Mouse (Mus musculus) heart, embryonic 15.5 days (tissue): Measurements from ENCODE around the gene Unc13c. TPM values are rescaled to one million over a fixed set of nuclear protein-coding genes. Genes with fewer than 3 reads are reported as not detected.

Experiments used
- ATAC-seq: fragments of 200-750 bp; cut with Nextera tagmentation; replicated peaks from 2 replicates; pipeline ENCODE4 v1.8.0; 2017; ENCODE audit warnings: low read depth, moderate TSS enrichment; ENCODE audit not compliant: insufficient number of reproducible peaks, insufficient read depth, low FRiP score
- H3K27ac ChIP-seq: fragments of 300-500 bp; sonication (generic); 2 replicates; pipeline ENCODE4 v1.5.1; 2015; ENCODE audit warnings: mild to moderate bottlenecking, inconsistent platforms
- H3K27me3 ChIP-seq: fragments of 300-500 bp; sonication (generic); 2 replicates; pipeline ENCODE4 v1.6.1; 2015; ENCODE audit warnings: inconsistent platforms
- H3K36me3 ChIP-seq: fragments of 300-500 bp; sonication (generic); 2 replicates; pipeline ENCODE4 v1.6.1; 2015; ENCODE audit warnings: mild to moderate bottlenecking, inconsistent platforms
- H3K4me1 ChIP-seq: fragments of 300-500 bp; sonication (generic); replicated peaks from 2 replicates; pipeline ENCODE4 v1.6.1; 2015; ENCODE audit warnings: inconsistent platforms
- H3K4me2 ChIP-seq: fragments of 300-500 bp; sonication (generic); 2 replicates; pipeline ENCODE4 v1.6.1; 2015; ENCODE audit warnings: inconsistent platforms, mild to moderate bottlenecking, moderate library complexity
- H3K4me3 ChIP-seq: fragments of 300-500 bp; sonication (generic); 2 replicates; pipeline ENCODE4 v1.5.1; 2015; ENCODE audit warnings: mild to moderate bottlenecking, inconsistent platforms
- H3K9ac ChIP-seq: fragments of 300-500 bp; sonication (generic); 2 replicates; pipeline ENCODE4 v1.6.1; 2015; ENCODE audit warnings: mild to moderate bottlenecking, inconsistent platforms
- H3K9me3 ChIP-seq: fragments of 300-500 bp; sonication (generic); replicated peaks from 2 replicates; pipeline ENCODE4 v1.6.1; 2016; ENCODE audit warnings: inconsistent platforms
- WGBS: fragments of 180-500 bp; shearing (Covaris S2); methylation state at CpG from one replicate; pipeline ENCODE4 v1.1.7; 2015; ENCODE audit warnings: mixed read lengths; 5-methylcytosine and 5-hydroxymethylcytosine counted together
- polyA plus RNA-seq: library from polyadenylated mRNA; unstranded; fragments of >200 nt; fragmentation: Nextera tagmentation; extraction: Ambion mirVana; gene quantifications from 2 replicates; pipeline ENCODE4 v1.2.1, GENCODE M21; 2015

The Unc13c gene
- 1.5 and 2.1 TPM in 2 replicates for polyA plus RNA-seq

DNA sequence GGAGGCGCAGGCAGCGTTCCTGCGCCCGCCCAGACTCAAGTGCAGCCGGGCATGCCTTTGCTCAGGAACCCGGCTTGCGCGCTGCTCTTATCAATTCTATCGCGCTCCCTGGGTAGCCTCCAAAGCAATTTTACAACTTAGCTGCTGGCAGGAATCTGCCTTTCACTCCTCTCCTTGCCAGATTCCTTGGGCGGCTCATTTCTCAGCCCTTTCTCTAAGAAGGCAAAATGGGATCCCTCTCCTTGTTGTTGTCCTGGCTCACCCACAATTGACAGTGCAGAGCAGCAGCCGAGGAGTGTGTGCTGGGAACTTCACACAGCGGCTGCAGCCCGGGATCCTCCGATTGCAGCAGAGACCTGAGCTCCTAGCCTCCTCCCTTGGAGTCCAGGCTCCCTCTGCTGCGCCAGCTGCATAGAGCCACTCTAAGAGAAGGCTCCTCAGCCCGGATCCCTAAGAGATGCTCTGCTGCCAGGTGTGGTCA is at the start of gene Unc13c:
Gene Unc13c, minus strand, starts transcription at position 326 of the 481 bp plus-strand sequence.
- Histone ChIP-seq H3K4me1 (peaks cover 27% of the 10 kb centered on the region), H3K9me3 (no peaks in the 10 kb centered on the region), H3K36me3 (no peaks in the 10 kb centered on the region), H3K27ac (peak within 1 kb of the TSS; percentile 31; the same call in 1 of the 2 replicates), H3K4me3 (peak within 1 kb of the TSS; percentile 46), H3K9ac (peak within 1 kb of the TSS; percentile 46), H3K4me2 (peak within 1 kb of the TSS; percentile 63), H3K27me3 (no peaks in the 10 kb centered on the region)
- 3% methylated on average over 17 of the region's 17 CpGs for WGBS
- peak; percentile 70; the same call in 1 of the 2 replicates for ATAC-seq

GRCm38 (mm10) chr9:74007976-74008686 is 39.4 kb upstream of the Unc13c start:
- Histone ChIP-seq H3K9ac (no peak overlapping the region), H3K4me3 (no peak overlapping the region), H3K27me3 (no peaks in the 10 kb centered on the region), H3K36me3 (no peaks in the 10 kb centered on the region), H3K4me1 (peaks cover 14% of the 10 kb centered on the region), H3K27ac (peak overlapping the region; percentile 27; the same call in 1 of the 2 replicates), H3K9me3 (no peaks in the 10 kb centered on the region), H3K4me2 (peak overlapping the region; percentile 5; the same call in 1 of the 2 replicates)
- no peak for ATAC-seq
- 54% methylated on average over 7 of the region's 7 CpGs for WGBS

- 32% methylated on average over 6 of the region's 6 CpGs for WGBS
These were observed 33.7 kb upstream of the Unc13c start for GRCm38 (mm10) chr9:74002388-74002990.

GRCm38 (mm10) chr9:73988096-73988495 is 19.3 kb upstream of the Unc13c start:
- no peak overlapping the region for H3K4me3 ChIP-seq
- no peaks in the 10 kb centered on the region for H3K27me3 ChIP-seq
- H3K9me3 ChIP-seq: no peaks in the 10 kb centered on the region; the same call in 1 of the 2 replicates
- H3K4me1 ChIP-seq: no peaks in the 10 kb centered on the region
- no peaks in the 10 kb centered on the region for H3K36me3 ChIP-seq
- no peak for ATAC-seq
- no peak overlapping the region for H3K27ac ChIP-seq
- H3K9ac ChIP-seq: no peak overlapping the region
- H3K4me2 ChIP-seq: no peak overlapping the region

More at GRCm38 (mm10) chr9:74002388-74002990, 33.7 kb upstream of the Unc13c start:
- Histone ChIP-seq H3K9ac (no peak overlapping the region), H3K9me3 (no peaks in the 10 kb centered on the region), H3K27ac (no peak overlapping the region), H3K27me3 (no peaks in the 10 kb centered on the region), H3K36me3 (no peaks in the 10 kb centered on the region), H3K4me2 (no peak overlapping the region), H3K4me3 (no peak overlapping the region), H3K4me1 (peaks cover 7% of the 10 kb centered on the region)
- no peak for ATAC-seq

- Histone ChIP-seq H3K27me3 (no peaks in the 10 kb centered on the region), H3K27ac (no peak overlapping the region), H3K4me3 (no peak overlapping the region), H3K9me3 (no peaks in the 10 kb centered on the region; the same call in 1 of the 2 replicates), H3K9ac (no peak overlapping the region), H3K4me1 (no peaks in the 10 kb centered on the region), H3K36me3 (no peaks in the 10 kb centered on the region), H3K4me2 (no peak overlapping the region)
- 69% methylated on average over 2 of the region's 2 CpGs for WGBS
- ATAC-seq: no peak
These were observed 18.5 kb upstream of the Unc13c start for GRCm38 (mm10) chr9:73987236-73987635.

- H3K27me3 ChIP-seq: no peaks in the 10 kb centered on the region
- no peak overlapping the region for H3K4me2 ChIP-seq
- no peak overlapping the region for H3K27ac ChIP-seq
- no peak for ATAC-seq
- WGBS: 9% methylated on average over 6 of the region's 6 CpGs
- H3K36me3 ChIP-seq: no peaks in the 10 kb centered on the region
- no peaks in the 10 kb centered on the region for H3K4me1 ChIP-seq
- no peaks in the 10 kb centered on the region for H3K9me3 ChIP-seq
- no peak overlapping the region for H3K4me3 ChIP-seq
- H3K9ac ChIP-seq: no peak overlapping the region
These were observed 14.0 kb upstream of the Unc13c start for GRCm38 (mm10) chr9:73982597-73983344.

GRCm38 (mm10) chr9:73972327-73972988 is 3.7 kb upstream of the Unc13c start:
- Histone ChIP-seq H3K4me1 (peaks cover 4% of the 10 kb centered on the region; the same call in 1 of the 2 replicates), H3K4me3 (no peak overlapping the region), H3K27ac (no peak overlapping the region), H3K9me3 (no peaks in the 10 kb centered on the region), H3K27me3 (no peaks in the 10 kb centered on the region), H3K36me3 (no peaks in the 10 kb centered on the region), H3K4me2 (no peak overlapping the region), H3K9ac (no peak overlapping the region)
- no peak for ATAC-seq
- 58% methylated on average over 8 of the region's 8 CpGs for WGBS

GRCm38 (mm10) chr9:73970717-73971116 is 2.0 kb upstream of the Unc13c start:
- Histone ChIP-seq H3K4me3 (no peak overlapping the region), H3K9me3 (no peaks in the 10 kb centered on the region), H3K4me2 (no peak overlapping the region), H3K9ac (no peak overlapping the region), H3K4me1 (peaks cover 18% of the 10 kb centered on the region), H3K36me3 (no peaks in the 10 kb centered on the region), H3K27me3 (no peaks in the 10 kb centered on the region), H3K27ac (no peak overlapping the region)
- no peak for ATAC-seq
- WGBS: 65% methylated on average over 9 of the region's 9 CpGs

DNA sequence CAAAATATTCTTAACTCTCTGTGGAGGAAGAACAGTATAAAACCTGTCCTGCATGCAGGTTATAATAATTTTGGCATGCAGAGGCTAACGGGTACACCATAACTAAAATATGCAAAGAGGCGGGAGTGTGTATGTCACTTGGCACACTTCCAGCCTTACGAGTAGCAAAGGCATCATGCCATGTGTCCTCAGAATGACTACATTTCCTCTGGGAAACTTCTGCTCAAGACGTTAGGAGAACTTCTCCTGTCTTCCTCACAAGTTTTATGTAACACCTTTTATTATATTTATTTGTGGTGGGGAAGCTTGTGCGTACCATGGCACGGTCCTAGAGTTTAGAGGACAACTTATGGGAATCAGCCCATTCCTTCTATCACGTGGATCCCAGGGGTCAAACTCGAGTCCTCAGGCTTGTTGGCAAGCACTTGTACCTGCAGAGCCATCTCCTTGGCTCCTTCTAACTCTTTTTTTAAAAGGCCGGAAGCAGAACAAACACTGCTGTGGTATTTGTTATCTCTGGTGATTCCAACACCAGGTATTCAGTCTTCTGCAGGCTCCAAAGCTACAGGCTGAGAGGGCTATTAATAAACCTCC is 3.3 kb downstream of the Unc13c start:
- Histone ChIP-seq H3K4me1 (peaks cover 29% of the 10 kb centered on the region), H3K27ac (peak overlapping the region; percentile 69), H3K36me3 (no peaks in the 10 kb centered on the region), H3K27me3 (no peaks in the 10 kb centered on the region), H3K9ac (no peak overlapping the region), H3K4me2 (peak overlapping the region; percentile 52), H3K9me3 (no peaks in the 10 kb centered on the region), H3K4me3 (0 out of 2 replicates have a peak overlapping the region, but pooled peaks have one; percentile 1)
- 21% methylated on average over 9 of the region's 9 CpGs for WGBS
- no peak for ATAC-seq

GRCm38 (mm10) chr9:73962471-73962870 is 6.3 kb downstream of the Unc13c start:
- H3K4me2 ChIP-seq: no peak overlapping the region
- H3K9ac ChIP-seq: no peak overlapping the region
- H3K27ac ChIP-seq: no peak overlapping the region
- no peak overlapping the region for H3K4me3 ChIP-seq
- no peaks in the 10 kb centered on the region for H3K27me3 ChIP-seq
- no peak for ATAC-seq
- H3K9me3 ChIP-seq: no peaks in the 10 kb centered on the region
- no peaks in the 10 kb centered on the region for H3K36me3 ChIP-seq
- peaks cover 24% of the 10 kb centered on the region for H3K4me1 ChIP-seq
- WGBS: 68% methylated on average over 6 of the region's 6 CpGs
